Mouse (Mus musculus): Measurements from ENCODE around the gene Anapc4.

GRCm38 (mm10) chr5:52904246-52904645 is 70.4 kb downstream of the Anapc4 start:
- TF ChIP-seq POLR2A (IDR thresholded peaks at IDR 0.05; ENCODE audit: borderline replicate concordance, extremely low read depth, insufficient read depth, insufficient read length, poor library complexity, severe bottlenecking): no peak
- TF ChIP-seq CTCF (IDR thresholded peaks at IDR 0.05; ENCODE audit: borderline replicate concordance, extremely low read depth, insufficient read depth, insufficient read length): no peak

Data from brain, embryonic 14.5 days (tissue).